In genomic region chr17:7814433-7814832, GRCm38 (mm10) we compare ENCODE assay signal across 24 mouse cellular contexts. TPM values are rescaled to one million over a fixed set of nuclear protein-coding genes. Genes with fewer than 3 reads are reported as not detected.
"Had no signal": no experiment of that assay in that cellular context is flagged by ENCODE, and none has a peak within 500 bp of the region (broad histone marks: within the 10 kb centered on the region; RNA-seq: fewer than 3 reads in every experiment).

No protein-coding gene starts in this region.

- H3K27me3 ChIP-seq: hindbrain, embryonic 13.5 days; hindbrain, embryonic 15.5 days; kidney, embryonic 15.5 days; limb, embryonic 13.5 days had no signal

- DNase-seq: gastrocnemius, postnatal 14 days; gastrocnemius, postnatal 36 days; heart, adult 2 months; heart, postnatal 10 days; kidney, adult 11 months; kidney, adult 2 months; kidney, adult 9 months; kidney, postnatal 14 days; kidney, postnatal 36 days; layer of hippocampus, adult 9-11 months; layer of hippocampus, postnatal 36 days; left cerebral cortex, postnatal 4 days had no signal

- H3K27ac ChIP-seq: heart, adult 2 months; hindbrain, embryonic 13.5 days; hindbrain, embryonic 15.5 days; hindbrain, postnatal 0 days; kidney, embryonic 15.5 days; kidney, postnatal 0 days; limb, embryonic 13.5 days; limb, embryonic 15.5 days; liver, embryonic 14.5 days had no signal

- H3K4me1 ChIP-seq: heart, embryonic 12.5 days; hindbrain, embryonic 13.5 days; hindbrain, embryonic 15.5 days; limb, embryonic 13.5 days; limb, embryonic 15.5 days had no signal

- H3K4me2 ChIP-seq: heart, embryonic 12.5 days; hindbrain, embryonic 13.5 days; hindbrain, embryonic 15.5 days; kidney, embryonic 15.5 days; limb, embryonic 13.5 days; limb, embryonic 15.5 days; liver, embryonic 11.5 days had no signal

- ATAC-seq: hindbrain, postnatal 0 days; intestine, embryonic 16.5 days had no signal

- H3K4me3 ChIP-seq: heart, adult 2 months; heart, embryonic 12.5 days; hindbrain, embryonic 13.5 days; hindbrain, embryonic 15.5 days; kidney, embryonic 15.5 days; limb, embryonic 13.5 days; limb, embryonic 15.5 days had no signal

- H3K9ac ChIP-seq: heart, embryonic 12.5 days; hindbrain, embryonic 13.5 days; hindbrain, embryonic 15.5 days; kidney, embryonic 15.5 days; limb, embryonic 13.5 days; limb, embryonic 15.5 days; liver, embryonic 14.5 days had no signal

- H3K9me3 ChIP-seq: heart, embryonic 12.5 days; hindbrain, embryonic 13.5 days; hindbrain, embryonic 15.5 days; kidney, embryonic 15.5 days; limb, embryonic 13.5 days; limb, embryonic 15.5 days had no signal

- H3K36me3 ChIP-seq: heart, embryonic 12.5 days; hindbrain, embryonic 13.5 days; hindbrain, embryonic 15.5 days; kidney, embryonic 15.5 days; limb, embryonic 13.5 days; limb, embryonic 15.5 days had no signal

RNA-seq across cellular contexts. Expression of gene Fndc1, which starts 12.7 kb away (rescaled TPM):
- total RNA-seq: hematopoietic stem cell, adult 5-6 weeks had no signal
